Mouse (Mus musculus) lung, postnatal 14 days (tissue): ENCODE results near the gene Kap.
A peak's percentile ranks its signal among the peaks of the same experiment; 100 is the strongest.
"Not testable (repeated sequence)": the region's sequence is repeated elsewhere in the genome, so short reads cannot be mapped to it uniquely, and the experiment has no call there.

Experiments
- DNase-seq: peaks from one replicate; pipeline ENCODE4 v3.0.0; 2021

Gene Kap

GRCm38 (mm10) chr6:133853526-133853925, at the start of gene Kap:
Gene Kap, minus strand, starts transcription at chr6:133853762.
- DNase-seq = no peak

- no peak for DNase-seq
Measured at GRCm38 (mm10) chr6:133885871-133886415, 32.4 kb upstream of the Kap start.

GRCm38 (mm10) chr6:133883446-133883985, 30.0 kb upstream of the Kap start:
- DNase-seq = no peak

GRCm38 (mm10) chr6:133875906-133876462, 22.4 kb upstream of the Kap start:
- DNase-seq = peak; percentile 47

- DNase-seq = no peak
Measured at GRCm38 (mm10) chr6:133872667-133873066, 19.1 kb upstream of the Kap start.

GRCm38 (mm10) chr6:133871131-133871530, 17.6 kb upstream of the Kap start:
- no peak for DNase-seq

- no peak for DNase-seq
Measured at GRCm38 (mm10) chr6:133868381-133868780, 14.8 kb upstream of the Kap start.

GRCm38 (mm10) chr6:133855871-133856270, 2.3 kb upstream of the Kap start:
- no peak for DNase-seq

GRCm38 (mm10) chr6:133849359-133849758, 4.2 kb downstream of the Kap start:
- no peak for DNase-seq

GRCm38 (mm10) chr6:133848861-133849260, 4.7 kb downstream of the Kap start:
- DNase-seq = not testable (repeated sequence)

- not testable (repeated sequence) for DNase-seq
Measured at GRCm38 (mm10) chr6:133838296-133838995, 15.1 kb downstream of the Kap start.

GRCm38 (mm10) chr6:133812342-133812741, 41.2 kb downstream of the Kap start:
- DNase-seq = no peak
